Mouse (Mus musculus) G1E (cell line): ENCODE data around the gene Aars2.
A peak's percentile ranks its signal among the peaks of the same experiment; 100 is the strongest.

Experiments
- CTCF ChIP-seq: IDR thresholded peaks from 2 replicates; pipeline ENCODE4 v1.5.1; 2012; ENCODE audit warnings: low read depth, low read length, inconsistent platforms, mixed read lengths
- TAL1 ChIP-seq: conservative IDR thresholded peaks from 2 replicates; pipeline ENCODE4 v1.6.1; 2012; ENCODE audit warnings: low read depth, low read length, inconsistent platforms, mixed read lengths

DNA sequence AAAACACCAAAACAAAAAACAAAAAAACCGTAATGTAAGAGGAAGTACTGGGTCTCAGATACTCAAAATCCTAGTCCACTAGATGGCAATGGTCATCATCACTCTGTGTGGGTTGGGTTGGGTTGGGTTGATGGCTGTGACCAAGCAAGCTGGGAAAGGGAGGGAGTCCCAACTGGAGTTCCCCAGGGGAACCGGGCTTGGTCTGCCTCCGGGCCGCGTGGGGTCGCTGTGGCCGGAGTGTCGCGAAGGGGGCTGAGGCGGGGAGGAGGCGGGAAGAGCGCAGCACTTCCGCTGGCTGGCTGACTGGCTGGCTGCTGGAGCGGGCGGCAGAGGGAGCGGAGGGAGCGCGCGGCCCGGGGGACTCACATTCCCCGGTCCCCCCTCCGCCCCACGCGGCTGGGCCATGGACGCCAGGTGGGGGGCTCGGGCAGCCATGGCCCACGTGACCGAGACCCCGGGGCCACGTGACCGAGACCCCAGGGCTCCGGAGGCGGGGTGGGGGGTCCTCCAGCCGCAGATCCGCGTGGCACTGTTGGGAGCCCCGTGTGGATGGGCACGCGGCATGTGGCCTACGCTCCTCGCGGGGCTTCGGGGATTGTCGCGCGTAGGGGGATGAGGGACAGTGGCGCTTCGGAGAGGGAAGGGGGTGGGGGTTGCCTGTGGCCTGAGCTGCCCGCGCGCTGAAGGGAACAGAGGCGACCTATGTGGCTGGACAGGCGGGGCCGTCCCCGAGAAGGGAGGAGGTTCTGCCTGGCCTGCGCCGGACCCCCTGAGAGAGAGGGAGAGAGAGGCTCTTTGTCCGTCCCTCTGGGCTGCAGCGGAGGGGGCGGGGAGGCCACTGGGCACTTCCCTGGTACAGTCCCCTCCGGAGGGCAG, 57.3 kb downstream of the Aars2 start, which contains the start of gene Slc35b2:
- no peak for TF ChIP-seq TAL1
- peak; percentile 43; the same call in 1 of the 2 replicates for TF ChIP-seq CTCF
